Mouse (Mus musculus): ENCODE measurements around the gene Trim41. TPM values are rescaled to one million over a fixed set of nuclear protein-coding genes. Genes with fewer than 3 reads are reported as not detected.
"Not testable (repeated sequence)": the region's sequence is repeated elsewhere in the genome, so short reads cannot be mapped to it uniquely, and the experiment has no call there.

Gene Trim41
- polyA plus RNA-seq, 1 experiment from 2014 or later = 5.9 TPM

- Histone ChIP-seq H3K4me3 (ENCODE audit: low read length) (no peak overlapping the region), H3K9me3 (ENCODE audit: control insufficient read depth, low read length) (no peaks in the 10 kb centered on the region), H3K4me1 (ENCODE audit: control insufficient read depth, insufficient read depth, low read length) (peaks cover 15% of the 10 kb centered on the region), H3K9ac (ENCODE audit: low read depth, low read length) (no peak overlapping the region), H3K4me2 (ENCODE audit: low read depth, low read length) (no peak overlapping the region), H3K27ac (ENCODE audit: low read length) (no peak overlapping the region), H3K27me3 (replicated peaks; ENCODE audit: control insufficient read depth, insufficient read depth, low read length) (no peaks in the 10 kb centered on the region; the same call in 1 of the 2 replicates), H3K36me3 (ENCODE audit: control insufficient read depth, insufficient read depth, low read length) (no peaks in the 10 kb centered on the region)
- ATAC-seq = no peak
- 73% methylated on average over 4 of the region's 4 CpGs for WGBS
These were observed 34.3 kb upstream of the Trim41 start for GRCm38 (mm10) chr11:48851270-48851995.

- no peaks in the 10 kb centered on the region for H3K36me3 ChIP-seq (ENCODE audit: control insufficient read depth, insufficient read depth, low read length)
- H3K27me3 ChIP-seq (replicated peaks; ENCODE audit: control insufficient read depth, insufficient read depth, low read length) = no peaks in the 10 kb centered on the region; the same call in 1 of the 2 replicates
- H3K4me2 ChIP-seq (ENCODE audit: low read depth, low read length) = no peak overlapping the region
- no peak overlapping the region for H3K4me3 ChIP-seq (ENCODE audit: low read length)
- 24% methylated on average over 2 of the region's 2 CpGs for WGBS
- H3K4me1 ChIP-seq (ENCODE audit: control insufficient read depth, insufficient read depth, low read length) = peaks cover 17% of the 10 kb centered on the region
- ATAC-seq = no peak
- no peaks in the 10 kb centered on the region for H3K9me3 ChIP-seq (ENCODE audit: control insufficient read depth, low read length)
- H3K27ac ChIP-seq (ENCODE audit: low read length) = no peak overlapping the region
- peak overlapping the region; percentile 10; the same call in 1 of the 2 replicates for H3K9ac ChIP-seq (ENCODE audit: low read depth, low read length)
These were observed 33.1 kb upstream of the Trim41 start for GRCm38 (mm10) chr11:48850240-48850639.

- H3K9me3 ChIP-seq (ENCODE audit: control insufficient read depth, low read length) = no peaks in the 10 kb centered on the region
- 71% methylated on average over 5 of the region's 5 CpGs for WGBS
- H3K4me2 ChIP-seq (ENCODE audit: low read depth, low read length) = no peak overlapping the region
- H3K36me3 ChIP-seq (ENCODE audit: control insufficient read depth, insufficient read depth, low read length) = no peaks in the 10 kb centered on the region
- H3K4me3 ChIP-seq (ENCODE audit: low read length) = no peak overlapping the region
- H3K9ac ChIP-seq (ENCODE audit: low read depth, low read length) = no peak overlapping the region
- no peaks in the 10 kb centered on the region; the same call in 1 of the 2 replicates for H3K27me3 ChIP-seq (replicated peaks; ENCODE audit: control insufficient read depth, insufficient read depth, low read length)
- ATAC-seq = no peak
- H3K4me1 ChIP-seq (ENCODE audit: control insufficient read depth, insufficient read depth, low read length) = 0 out of 2 replicates have a peak, but pooled peaks cover 3% of the 10 kb centered on the region
- no peak overlapping the region for H3K27ac ChIP-seq (ENCODE audit: low read length)
These were observed 29.7 kb upstream of the Trim41 start for GRCm38 (mm10) chr11:48846881-48847280.

- not testable (repeated sequence) for H3K4me3 ChIP-seq (ENCODE audit: low read length); H3K36me3 ChIP-seq (ENCODE audit: control insufficient read depth, insufficient read depth, low read length); H3K27ac ChIP-seq (ENCODE audit: low read length); H3K9ac ChIP-seq (ENCODE audit: low read depth, low read length); H3K4me2 ChIP-seq (ENCODE audit: low read depth, low read length); H3K9me3 ChIP-seq (ENCODE audit: control insufficient read depth, low read length); H3K27me3 ChIP-seq (replicated peaks; ENCODE audit: control insufficient read depth, insufficient read depth, low read length); H3K4me1 ChIP-seq (ENCODE audit: control insufficient read depth, insufficient read depth, low read length); ATAC-seq
- 77% methylated on average over 2 of the region's 2 CpGs for WGBS
These were observed 29.2 kb upstream of the Trim41 start for GRCm38 (mm10) chr11:48846362-48846761.

DNA sequence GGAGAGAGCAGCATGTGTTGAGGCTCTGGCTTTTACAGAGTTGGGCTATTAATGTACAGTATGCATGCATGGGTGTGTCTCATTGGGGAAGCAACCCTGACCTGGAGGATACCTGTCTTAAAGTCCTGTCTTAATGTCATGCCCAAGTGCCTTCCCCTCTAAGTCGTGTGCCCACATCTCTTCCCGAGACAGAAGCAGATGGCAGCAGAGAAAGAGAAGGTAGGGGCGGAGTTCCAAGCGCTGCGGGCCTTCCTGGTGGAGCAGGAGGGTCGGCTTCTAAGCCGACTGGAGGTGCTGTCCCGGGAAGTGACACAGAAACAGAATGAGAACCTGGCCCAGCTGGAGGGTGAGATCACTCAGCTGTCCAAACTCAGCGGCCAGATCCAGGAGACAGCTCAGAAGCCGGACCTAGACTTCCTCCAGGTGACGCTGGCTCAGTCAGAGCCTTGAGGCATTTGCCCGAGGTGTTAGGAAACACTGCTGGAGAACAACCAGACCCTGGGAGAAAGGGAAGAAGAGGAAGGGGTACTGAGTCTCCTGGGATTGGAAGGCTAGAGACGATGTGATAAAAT is 28.2 kb upstream of the Trim41 start:
- 35% methylated on average over 13 of the region's 13 CpGs for WGBS

GRCm38 (mm10) chr11:48844309-48844708 is 27.2 kb upstream of the Trim41 start:
- H3K27ac ChIP-seq (ENCODE audit: low read length) = no peak overlapping the region
- ATAC-seq = no peak
- no peak overlapping the region for H3K4me3 ChIP-seq (ENCODE audit: low read length)
- WGBS = 57% methylated on average over 6 of the region's 6 CpGs
- H3K4me2 ChIP-seq (ENCODE audit: low read depth, low read length) = no peak overlapping the region
- no peaks in the 10 kb centered on the region for H3K36me3 ChIP-seq (ENCODE audit: control insufficient read depth, insufficient read depth, low read length)
- 0 out of 2 replicates have a peak, but pooled peaks cover 3% of the 10 kb centered on the region for H3K4me1 ChIP-seq (ENCODE audit: control insufficient read depth, insufficient read depth, low read length)
- no peak overlapping the region for H3K9ac ChIP-seq (ENCODE audit: low read depth, low read length)
- H3K9me3 ChIP-seq (ENCODE audit: control insufficient read depth, low read length) = no peaks in the 10 kb centered on the region
- H3K27me3 ChIP-seq (replicated peaks; ENCODE audit: control insufficient read depth, insufficient read depth, low read length) = no peaks in the 10 kb centered on the region

More for the DNA sequence above, 28.2 kb upstream of the Trim41 start:
- H3K27me3 ChIP-seq (replicated peaks; ENCODE audit: control insufficient read depth, insufficient read depth, low read length) = no peaks in the 10 kb centered on the region; the same call in 1 of the 2 replicates
- no peak overlapping the region for H3K9ac ChIP-seq (ENCODE audit: low read depth, low read length)
- no peak overlapping the region for H3K4me2 ChIP-seq (ENCODE audit: low read depth, low read length)
- ATAC-seq = no peak
- H3K9me3 ChIP-seq (ENCODE audit: control insufficient read depth, low read length) = no peaks in the 10 kb centered on the region
- H3K36me3 ChIP-seq (ENCODE audit: control insufficient read depth, insufficient read depth, low read length) = no peaks in the 10 kb centered on the region
- 0 out of 2 replicates have a peak, but pooled peaks cover 3% of the 10 kb centered on the region for H3K4me1 ChIP-seq (ENCODE audit: control insufficient read depth, insufficient read depth, low read length)
- no peak overlapping the region for H3K27ac ChIP-seq (ENCODE audit: low read length)
- H3K4me3 ChIP-seq (ENCODE audit: low read length) = no peak overlapping the region

GRCm38 (mm10) chr11:48843202-48843601 is 26.0 kb upstream of the Trim41 start:
- peaks cover 9% of the 10 kb centered on the region for H3K4me1 ChIP-seq (ENCODE audit: control insufficient read depth, insufficient read depth, low read length)
- no peaks in the 10 kb centered on the region for H3K36me3 ChIP-seq (ENCODE audit: control insufficient read depth, insufficient read depth, low read length)
- ATAC-seq = 0 out of 2 replicates have a peak, but pooled peaks have one; percentile 3
- H3K27me3 ChIP-seq (replicated peaks; ENCODE audit: control insufficient read depth, insufficient read depth, low read length) = no peaks in the 10 kb centered on the region
- no peak overlapping the region for H3K4me3 ChIP-seq (ENCODE audit: low read length)
- H3K9ac ChIP-seq (ENCODE audit: low read depth, low read length) = no peak overlapping the region
- no peaks in the 10 kb centered on the region for H3K9me3 ChIP-seq (ENCODE audit: control insufficient read depth, low read length)
- 58% methylated on average over 11 of the region's 11 CpGs for WGBS
- H3K4me2 ChIP-seq (ENCODE audit: low read depth, low read length) = no peak overlapping the region
- no peak overlapping the region for H3K27ac ChIP-seq (ENCODE audit: low read length)

DNA sequence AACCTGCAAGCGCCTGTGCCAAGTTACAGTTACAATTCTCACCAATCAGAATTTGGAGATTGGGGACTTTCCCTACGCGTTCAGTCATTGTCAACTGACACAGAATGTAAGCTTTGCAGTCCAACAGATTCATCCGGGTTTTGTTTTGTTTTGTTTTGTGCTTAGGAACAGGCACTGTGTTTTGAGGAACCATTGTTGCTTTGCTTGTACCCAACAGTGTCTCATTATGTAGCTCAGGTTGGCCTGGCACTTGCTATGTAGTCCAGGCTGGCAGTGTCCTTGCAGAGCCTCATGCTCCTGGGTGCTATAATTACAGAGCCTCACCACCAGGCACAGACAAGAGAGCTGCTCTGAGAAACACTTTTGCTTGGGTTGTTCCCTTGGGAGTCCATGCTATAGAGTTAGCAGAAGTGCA is 25.2 kb upstream of the Trim41 start:
- WGBS = 85% methylated on average over 4 of the region's 4 CpGs
- Histone ChIP-seq H3K4me3 (ENCODE audit: low read length) (no peak overlapping the region), H3K27me3 (replicated peaks; ENCODE audit: control insufficient read depth, insufficient read depth, low read length) (no peaks in the 10 kb centered on the region), H3K9me3 (ENCODE audit: control insufficient read depth, low read length) (no peaks in the 10 kb centered on the region), H3K9ac (ENCODE audit: low read depth, low read length) (no peak overlapping the region), H3K4me1 (ENCODE audit: control insufficient read depth, insufficient read depth, low read length) (peaks cover 10% of the 10 kb centered on the region), H3K27ac (ENCODE audit: low read length) (no peak overlapping the region), H3K4me2 (ENCODE audit: low read depth, low read length) (no peak overlapping the region), H3K36me3 (ENCODE audit: control insufficient read depth, insufficient read depth, low read length) (no peaks in the 10 kb centered on the region)
- ATAC-seq = no peak

GRCm38 (mm10) chr11:48841213-48841612 is 24.1 kb upstream of the Trim41 start:
- Histone ChIP-seq H3K27me3 (replicated peaks; ENCODE audit: control insufficient read depth, insufficient read depth, low read length) (no peaks in the 10 kb centered on the region), H3K4me1 (ENCODE audit: control insufficient read depth, insufficient read depth, low read length) (peaks cover 15% of the 10 kb centered on the region), H3K27ac (ENCODE audit: low read length) (no peak overlapping the region), H3K4me3 (ENCODE audit: low read length) (no peak overlapping the region), H3K9ac (ENCODE audit: low read depth, low read length) (no peak overlapping the region), H3K9me3 (ENCODE audit: control insufficient read depth, low read length) (no peaks in the 10 kb centered on the region), H3K4me2 (ENCODE audit: low read depth, low read length) (no peak overlapping the region), H3K36me3 (ENCODE audit: control insufficient read depth, insufficient read depth, low read length) (no peaks in the 10 kb centered on the region)
- 84% methylated on average over 5 of the region's 5 CpGs for WGBS
- no peak for ATAC-seq

Data from intestine, embryonic 16.5 days (tissue).